Mouse (Mus musculus) hindbrain, embryonic 12.5 days (tissue): Measurements from ENCODE around the gene Heg1. TPM values are rescaled to one million over a fixed set of nuclear protein-coding genes. Genes with fewer than 3 reads are reported as not detected.

Experiments
- ATAC-seq: fragments of 200-750 bp; cut with Nextera tagmentation; 2 replicates; pipeline ENCODE4 v1.8.0; 2017; ENCODE audit warnings: moderate TSS enrichment; ENCODE audit not compliant: low FRiP score
- H3K27ac ChIP-seq: fragments of 300-500 bp; sonication (generic); 2 replicates; pipeline ENCODE4 v1.5.1; 2016; ENCODE audit warnings: mild to moderate bottlenecking
- H3K27me3 ChIP-seq: fragments of 300-500 bp; sonication (generic); 2 replicates; pipeline ENCODE4 v1.6.1; 2016; ENCODE audit warnings: mild to moderate bottlenecking
- H3K36me3 ChIP-seq: fragments of 300-500 bp; sonication (generic); 2 replicates; pipeline ENCODE4 v1.6.1; 2016; ENCODE audit warnings: mild to moderate bottlenecking
- H3K4me1 ChIP-seq: fragments of 300-500 bp; sonication (generic); 2 replicates; pipeline ENCODE4 v1.6.1; 2016
- H3K4me2 ChIP-seq: fragments of 300-500 bp; sonication (generic); replicated peaks from 2 replicates; pipeline ENCODE4 v1.6.1; 2016; ENCODE audit warnings: mild to moderate bottlenecking
- H3K4me3 ChIP-seq: fragments of 300-500 bp; sonication (generic); 2 replicates; pipeline ENCODE4 v1.5.1; 2016; ENCODE audit warnings: mild to moderate bottlenecking
- H3K9ac ChIP-seq: fragments of 300-500 bp; sonication (generic); 2 replicates; pipeline ENCODE4 v1.6.1; 2016; ENCODE audit warnings: mild to moderate bottlenecking, moderate library complexity
- H3K9me3 ChIP-seq: fragments of 300-500 bp; sonication (generic); replicated peaks from 2 replicates; pipeline ENCODE4 v1.6.1; 2016; ENCODE audit warnings: mild to moderate bottlenecking
- WGBS: fragments of 180-500 bp; shearing (Covaris S2); methylation state at CpG from one replicate; pipeline ENCODE4 v1.1.7; 2016; 5-methylcytosine and 5-hydroxymethylcytosine counted together
- polyA plus RNA-seq: library from polyadenylated mRNA; unstranded; fragments of >200 nt; fragmentation: Nextera tagmentation; extraction: Ambion mirVana; gene quantifications from 2 replicates; pipeline ENCODE4 v1.2.1, GENCODE M21; 2016

Gene Heg1
- 21.3 and 22.9 TPM in 2 replicates for polyA plus RNA-seq

GRCm38 (mm10) chr16:33684162-33684702 is at the start of gene Heg1:
Gene Heg1, plus strand, starts transcription at chr16:33684370.
- no peaks in the 10 kb centered on the region for H3K9me3 ChIP-seq
- H3K4me1 ChIP-seq: peaks cover 45% of the 10 kb centered on the region
- peak within 1 kb of the TSS; percentile 80 for H3K27ac ChIP-seq
- H3K36me3 ChIP-seq: no peaks in the 10 kb centered on the region
- 1% methylated on average over 23 of the region's 57 CpGs for WGBS
- H3K27me3 ChIP-seq: peaks cover 4% of the 10 kb centered on the region; the same call in 1 of the 2 replicates
- ATAC-seq: peak; percentile 72
- peak within 1 kb of the TSS; percentile 96 for H3K9ac ChIP-seq
- H3K4me3 ChIP-seq: peak within 1 kb of the TSS; percentile 92
- H3K4me2 ChIP-seq: peak within 1 kb of the TSS; percentile 93

GRCm38 (mm10) chr16:33635836-33636595 is 48.2 kb upstream of the Heg1 start:
- 80% methylated on average over 12 of the region's 12 CpGs for WGBS
- Histone ChIP-seq H3K4me1 (no peaks in the 10 kb centered on the region), H3K4me3 (no peak overlapping the region), H3K27ac (no peak overlapping the region), H3K4me2 (no peak overlapping the region), H3K36me3 (no peaks in the 10 kb centered on the region), H3K9me3 (no peaks in the 10 kb centered on the region), H3K9ac (no peak overlapping the region), H3K27me3 (no peaks in the 10 kb centered on the region)
- no peak for ATAC-seq

- no peak overlapping the region for H3K9ac ChIP-seq
- 75% methylated on average over 3 of the region's 3 CpGs for WGBS
- no peak overlapping the region for H3K4me3 ChIP-seq
- no peaks in the 10 kb centered on the region for H3K27me3 ChIP-seq
- no peak overlapping the region for H3K27ac ChIP-seq
- ATAC-seq: no peak
- no peaks in the 10 kb centered on the region for H3K36me3 ChIP-seq
- H3K9me3 ChIP-seq: peaks cover under 1% of the 10 kb centered on the region; the same call in 1 of the 2 replicates
- no peaks in the 10 kb centered on the region for H3K4me1 ChIP-seq
- H3K4me2 ChIP-seq: no peak overlapping the region
Measured at GRCm38 (mm10) chr16:33641779-33642178, 42.4 kb upstream of the Heg1 start.

GRCm38 (mm10) chr16:33653116-33653515 is 31.1 kb upstream of the Heg1 start:
- no peak overlapping the region for H3K4me3 ChIP-seq
- no peak overlapping the region for H3K9ac ChIP-seq
- no peak for ATAC-seq
- peaks cover 19% of the 10 kb centered on the region; the same call in 1 of the 2 replicates for H3K9me3 ChIP-seq
- WGBS: 90% methylated on average over 6 of the region's 6 CpGs
- no peaks in the 10 kb centered on the region for H3K27me3 ChIP-seq
- H3K27ac ChIP-seq: no peak overlapping the region
- no peak overlapping the region for H3K4me2 ChIP-seq
- no peaks in the 10 kb centered on the region for H3K4me1 ChIP-seq
- H3K36me3 ChIP-seq: no peaks in the 10 kb centered on the region

- H3K9me3 ChIP-seq: peaks cover 4% of the 10 kb centered on the region; the same call in 1 of the 2 replicates
- H3K27me3 ChIP-seq: no peaks in the 10 kb centered on the region
- H3K4me3 ChIP-seq: no peak overlapping the region
- 90% methylated on average over 3 of the region's 3 CpGs for WGBS
- H3K36me3 ChIP-seq: no peaks in the 10 kb centered on the region
- no peak for ATAC-seq
- no peak overlapping the region for H3K27ac ChIP-seq
- H3K4me1 ChIP-seq: no peaks in the 10 kb centered on the region
- H3K9ac ChIP-seq: no peak overlapping the region
- H3K4me2 ChIP-seq: no peak overlapping the region
Measured at GRCm38 (mm10) chr16:33655443-33655842, 28.7 kb upstream of the Heg1 start.

- no peak for ATAC-seq
- no peaks in the 10 kb centered on the region for H3K36me3 ChIP-seq
- 96% methylated on average over 3 of the region's 3 CpGs for WGBS
Measured at GRCm38 (mm10) chr16:33657191-33657590, 27.0 kb upstream of the Heg1 start.

GRCm38 (mm10) chr16:33658121-33658520 is 26.0 kb upstream of the Heg1 start:
- WGBS: 99% methylated on average over 3 of the region's 3 CpGs
- H3K9ac ChIP-seq: no peak overlapping the region
- H3K36me3 ChIP-seq: no peaks in the 10 kb centered on the region
- no peaks in the 10 kb centered on the region for H3K27me3 ChIP-seq
- H3K9me3 ChIP-seq: no peaks in the 10 kb centered on the region
- H3K4me3 ChIP-seq: no peak overlapping the region
- no peaks in the 10 kb centered on the region for H3K4me1 ChIP-seq
- H3K27ac ChIP-seq: no peak overlapping the region
- no peak for ATAC-seq
- H3K4me2 ChIP-seq: no peak overlapping the region

More at GRCm38 (mm10) chr16:33657191-33657590, 27.0 kb upstream of the Heg1 start:
- no peaks in the 10 kb centered on the region for H3K9me3 ChIP-seq
- H3K27me3 ChIP-seq: no peaks in the 10 kb centered on the region
- H3K27ac ChIP-seq: no peak overlapping the region
- H3K9ac ChIP-seq: no peak overlapping the region
- no peaks in the 10 kb centered on the region for H3K4me1 ChIP-seq
- H3K4me3 ChIP-seq: no peak overlapping the region
- no peak overlapping the region for H3K4me2 ChIP-seq

- WGBS: 89% methylated on average over 5 of the region's 5 CpGs
- H3K9ac ChIP-seq: no peak overlapping the region
- no peaks in the 10 kb centered on the region for H3K4me1 ChIP-seq
- no peak overlapping the region for H3K27ac ChIP-seq
- no peak for ATAC-seq
- H3K9me3 ChIP-seq: no peaks in the 10 kb centered on the region
- H3K27me3 ChIP-seq: no peaks in the 10 kb centered on the region
- H3K36me3 ChIP-seq: no peaks in the 10 kb centered on the region
- H3K4me2 ChIP-seq: no peak overlapping the region
- no peak overlapping the region for H3K4me3 ChIP-seq
Measured at GRCm38 (mm10) chr16:33659521-33659920, 24.6 kb upstream of the Heg1 start.

- Histone ChIP-seq H3K9ac (no peak overlapping the region), H3K9me3 (no peaks in the 10 kb centered on the region), H3K27ac (no peak overlapping the region), H3K4me1 (no peaks in the 10 kb centered on the region), H3K4me3 (no peak overlapping the region), H3K27me3 (no peaks in the 10 kb centered on the region), H3K4me2 (no peak overlapping the region), H3K36me3 (no peaks in the 10 kb centered on the region)
- 72% methylated on average over 5 of the region's 5 CpGs for WGBS
- no peak for ATAC-seq
Measured at GRCm38 (mm10) chr16:33660125-33660524, 24.0 kb upstream of the Heg1 start.

- Histone ChIP-seq H3K9me3 (no peaks in the 10 kb centered on the region), H3K4me1 (no peaks in the 10 kb centered on the region), H3K9ac (no peak overlapping the region), H3K27me3 (no peaks in the 10 kb centered on the region), H3K36me3 (no peaks in the 10 kb centered on the region), H3K27ac (no peak overlapping the region), H3K4me2 (no peak overlapping the region), H3K4me3 (no peak overlapping the region)
- 93% methylated on average over 10 of the region's 10 CpGs for WGBS
- ATAC-seq: no peak
Measured at GRCm38 (mm10) chr16:33662841-33663240, 21.3 kb upstream of the Heg1 start.

- no peak overlapping the region for H3K9ac ChIP-seq
- no peak overlapping the region for H3K4me2 ChIP-seq
- no peak for ATAC-seq
- H3K27ac ChIP-seq: no peak overlapping the region
- no peaks in the 10 kb centered on the region for H3K36me3 ChIP-seq
- no peaks in the 10 kb centered on the region for H3K9me3 ChIP-seq
- 89% methylated on average over 6 of the region's 6 CpGs for WGBS
- H3K4me1 ChIP-seq: no peaks in the 10 kb centered on the region
- H3K27me3 ChIP-seq: no peaks in the 10 kb centered on the region
- no peak overlapping the region for H3K4me3 ChIP-seq
Measured at GRCm38 (mm10) chr16:33666226-33666625, 17.9 kb upstream of the Heg1 start.

GRCm38 (mm10) chr16:33666985-33667538 is 17.1 kb upstream of the Heg1 start:
- no peaks in the 10 kb centered on the region for H3K36me3 ChIP-seq
- no peaks in the 10 kb centered on the region for H3K27me3 ChIP-seq
- H3K4me1 ChIP-seq: no peaks in the 10 kb centered on the region
- H3K9ac ChIP-seq: no peak overlapping the region
- whole genome bisulfite sequencing: 91% methylated on average over 4 of the region's 4 CpGs
- H3K9me3 ChIP-seq: no peaks in the 10 kb centered on the region
- no peak for ATAC-seq
- no peak overlapping the region for H3K27ac ChIP-seq
- H3K4me2 ChIP-seq: no peak overlapping the region
- H3K4me3 ChIP-seq: no peak overlapping the region
